Mouse (Mus musculus) neural tube, embryonic 15.5 days (tissue): Measurements from ENCODE around the gene Vps8. TPM values are rescaled to one million over a fixed set of nuclear protein-coding genes. Genes with fewer than 3 reads are reported as not detected.

Source experiments
- ATAC-seq: fragments of 200-750 bp; cut with Nextera tagmentation; 2 replicates; pipeline ENCODE4 v1.8.0; 2017; ENCODE audit warnings: mild to moderate bottlenecking, moderate TSS enrichment, moderate library complexity; ENCODE audit not compliant: low FRiP score
- H3K27ac ChIP-seq: fragments of 300-500 bp; sonication (generic); replicated peaks from 2 replicates; pipeline ENCODE4 v1.5.1; 2015; ENCODE audit warnings: mild to moderate bottlenecking, inconsistent platforms
- H3K27me3 ChIP-seq: fragments of 300-500 bp; sonication (generic); replicated peaks from 2 replicates; pipeline ENCODE4 v1.6.1; 2015; ENCODE audit warnings: inconsistent platforms
- H3K36me3 ChIP-seq: fragments of 300-500 bp; sonication (generic); 2 replicates; pipeline ENCODE4 v1.6.1; 2015; ENCODE audit warnings: inconsistent platforms
- H3K4me1 ChIP-seq: fragments of 300-500 bp; sonication (generic); 2 replicates; pipeline ENCODE4 v1.6.1; 2015; ENCODE audit warnings: inconsistent platforms
- H3K4me2 ChIP-seq: fragments of 300-500 bp; sonication (generic); 2 replicates; pipeline ENCODE4 v1.6.1; 2015; ENCODE audit warnings: inconsistent platforms, mild to moderate bottlenecking, moderate library complexity
- H3K4me3 ChIP-seq: fragments of 300-500 bp; sonication (generic); replicated peaks from 2 replicates; pipeline ENCODE4 v1.5.1; 2015; ENCODE audit warnings: mild to moderate bottlenecking, inconsistent platforms
- H3K9ac ChIP-seq: fragments of 300-500 bp; sonication (generic); replicated peaks from 2 replicates; pipeline ENCODE4 v1.6.1; 2015; ENCODE audit warnings: mild to moderate bottlenecking, inconsistent platforms
- H3K9me3 ChIP-seq: fragments of 300-500 bp; sonication (generic); replicated peaks from 2 replicates; pipeline ENCODE4 v1.6.1; 2016; ENCODE audit warnings: inconsistent platforms
- WGBS: fragments of 180-500 bp; shearing (Covaris S2); methylation state at CpG from one replicate; pipeline ENCODE4 v1.1.7; 2015; ENCODE audit warnings: mixed read lengths; 5-methylcytosine and 5-hydroxymethylcytosine counted together
- polyA plus RNA-seq: library from polyadenylated mRNA; unstranded; fragments of >200 nt; fragmentation: Nextera tagmentation; extraction: Ambion mirVana; gene quantifications from 2 replicates; pipeline ENCODE4 v1.2.1, GENCODE M21; 2015

The Vps8 gene
- polyA plus RNA-seq, 1 experiment from 2014 or later = 34.1 TPM

- no peak for ATAC-seq
- 89% methylated on average over 3 of the region's 3 CpGs for WGBS
These were observed 139.8 kb downstream of the Vps8 start for GRCm38 (mm10) chr16:21562625-21563300.

GRCm38 (mm10) chr16:21563322-21563721 is 140.4 kb downstream of the Vps8 start:
- Histone ChIP-seq H3K36me3 (peaks cover 14% of the 10 kb centered on the region), H3K27me3 (no peaks in the 10 kb centered on the region), H3K9ac (no peak overlapping the region), H3K4me1 (no peaks in the 10 kb centered on the region), H3K4me3 (no peak overlapping the region), H3K9me3 (no peaks in the 10 kb centered on the region), H3K27ac (no peak overlapping the region), H3K4me2 (no peak overlapping the region)
- ATAC-seq = no peak
- WGBS = 89% methylated on average over 6 of the region's 6 CpGs

More at GRCm38 (mm10) chr16:21562625-21563300, 139.8 kb downstream of the Vps8 start:
- no peaks in the 10 kb centered on the region for H3K9me3 ChIP-seq
- H3K4me1 ChIP-seq = no peaks in the 10 kb centered on the region
- H3K27me3 ChIP-seq = no peaks in the 10 kb centered on the region
- no peak overlapping the region for H3K4me3 ChIP-seq
- H3K36me3 ChIP-seq = peaks cover 9% of the 10 kb centered on the region
- H3K4me2 ChIP-seq = no peak overlapping the region
- H3K9ac ChIP-seq = no peak overlapping the region
- H3K27ac ChIP-seq = no peak overlapping the region

- Histone ChIP-seq H3K36me3 (peaks cover 10% of the 10 kb centered on the region), H3K4me1 (peaks cover 10% of the 10 kb centered on the region; the same call in 1 of the 2 replicates), H3K27me3 (no peaks in the 10 kb centered on the region), H3K9ac (no peak overlapping the region), H3K4me3 (no peak overlapping the region), H3K27ac (no peak overlapping the region), H3K4me2 (no peak overlapping the region), H3K9me3 (no peaks in the 10 kb centered on the region)
- no peak for ATAC-seq
- 93% methylated on average over 5 of the region's 5 CpGs for WGBS
These were observed 144.2 kb downstream of the Vps8 start for GRCm38 (mm10) chr16:21567093-21567492.

GRCm38 (mm10) chr16:21569952-21570351 is 147.0 kb downstream of the Vps8 start:
- H3K36me3 ChIP-seq = peaks cover 7% of the 10 kb centered on the region; the same call in 1 of the 2 replicates
- H3K9ac ChIP-seq = no peak overlapping the region
- H3K27ac ChIP-seq = no peak overlapping the region
- no peak for ATAC-seq
- H3K27me3 ChIP-seq = no peaks in the 10 kb centered on the region
- H3K4me1 ChIP-seq = peaks cover 10% of the 10 kb centered on the region; the same call in 1 of the 2 replicates
- no peaks in the 10 kb centered on the region for H3K9me3 ChIP-seq
- no peak overlapping the region for H3K4me2 ChIP-seq
- 84% methylated on average over 7 of the region's 7 CpGs for WGBS
- H3K4me3 ChIP-seq = no peak overlapping the region

GRCm38 (mm10) chr16:21570786-21571185 is 147.9 kb downstream of the Vps8 start:
- H3K9me3 ChIP-seq = no peaks in the 10 kb centered on the region
- H3K4me2 ChIP-seq = no peak overlapping the region
- H3K4me3 ChIP-seq = no peak overlapping the region
- H3K36me3 ChIP-seq = peaks cover 7% of the 10 kb centered on the region; the same call in 1 of the 2 replicates
- H3K4me1 ChIP-seq = peaks cover 12% of the 10 kb centered on the region; the same call in 1 of the 2 replicates
- no peak overlapping the region for H3K9ac ChIP-seq
- WGBS = 78% methylated on average over 5 of the region's 5 CpGs
- no peak overlapping the region for H3K27ac ChIP-seq
- no peaks in the 10 kb centered on the region for H3K27me3 ChIP-seq
- ATAC-seq = no peak; the same call in 1 of the 2 replicates

- Histone ChIP-seq H3K36me3 (peaks cover 3% of the 10 kb centered on the region; the same call in 1 of the 2 replicates), H3K27me3 (no peaks in the 10 kb centered on the region), H3K9ac (no peak overlapping the region), H3K4me1 (peaks cover 12% of the 10 kb centered on the region; the same call in 1 of the 2 replicates), H3K4me2 (no peak overlapping the region), H3K9me3 (no peaks in the 10 kb centered on the region), H3K4me3 (no peak overlapping the region), H3K27ac (peak overlapping the region; percentile 56)
- WGBS = 43% methylated on average over 10 of the region's 10 CpGs
- ATAC-seq = peak; percentile 69
These were observed 153.1 kb downstream of the Vps8 start for GRCm38 (mm10) chr16:21576000-21576420.

GRCm38 (mm10) chr16:21589110-21589509 is 166.2 kb downstream of the Vps8 start:
- Histone ChIP-seq H3K4me3 (no peak overlapping the region), H3K9me3 (no peaks in the 10 kb centered on the region), H3K4me2 (no peak overlapping the region), H3K27me3 (no peaks in the 10 kb centered on the region), H3K9ac (no peak overlapping the region), H3K27ac (no peak overlapping the region), H3K4me1 (peaks cover 2% of the 10 kb centered on the region; the same call in 1 of the 2 replicates), H3K36me3 (0 out of 2 replicates have a peak, but pooled peaks cover 3% of the 10 kb centered on the region)
- ATAC-seq = no peak
- WGBS = 81% methylated on average over 6 of the region's 6 CpGs

- H3K4me1 ChIP-seq = peaks cover 2% of the 10 kb centered on the region; the same call in 1 of the 2 replicates
- H3K4me2 ChIP-seq = no peak overlapping the region
- H3K27ac ChIP-seq = no peak overlapping the region
- no peak overlapping the region for H3K9ac ChIP-seq
- 63% methylated on average over 5 of the region's 5 CpGs for WGBS
- H3K27me3 ChIP-seq = no peaks in the 10 kb centered on the region
- no peaks in the 10 kb centered on the region for H3K9me3 ChIP-seq
- 0 out of 2 replicates have a peak, but pooled peaks cover 3% of the 10 kb centered on the region for H3K36me3 ChIP-seq
- H3K4me3 ChIP-seq = no peak overlapping the region
- no peak for ATAC-seq
These were observed 167.9 kb downstream of the Vps8 start for GRCm38 (mm10) chr16:21590806-21591205.

- no peaks in the 10 kb centered on the region for H3K9me3 ChIP-seq
- H3K27me3 ChIP-seq = no peaks in the 10 kb centered on the region
- no peak overlapping the region for H3K9ac ChIP-seq
- 0 out of 2 replicates have a peak, but pooled peaks cover 3% of the 10 kb centered on the region for H3K36me3 ChIP-seq
- H3K27ac ChIP-seq = no peak overlapping the region
- H3K4me1 ChIP-seq = peaks cover 2% of the 10 kb centered on the region; the same call in 1 of the 2 replicates
- 76% methylated on average over 2 of the region's 2 CpGs for WGBS
- no peak overlapping the region for H3K4me3 ChIP-seq
- ATAC-seq = no peak
- H3K4me2 ChIP-seq = no peak overlapping the region
These were observed 168.6 kb downstream of the Vps8 start for GRCm38 (mm10) chr16:21591511-21591910.

GRCm38 (mm10) chr16:21595539-21595938 is 172.6 kb downstream of the Vps8 start:
- no peak overlapping the region for H3K27ac ChIP-seq
- peaks cover 2% of the 10 kb centered on the region; the same call in 1 of the 2 replicates for H3K4me1 ChIP-seq
- 0 out of 2 replicates have a peak, but pooled peaks cover 3% of the 10 kb centered on the region for H3K36me3 ChIP-seq
- H3K4me3 ChIP-seq = no peak overlapping the region
- no peak overlapping the region for H3K9ac ChIP-seq
- 77% methylated on average over 6 of the region's 6 CpGs for WGBS
- H3K27me3 ChIP-seq = no peaks in the 10 kb centered on the region
- no peaks in the 10 kb centered on the region for H3K9me3 ChIP-seq
- H3K4me2 ChIP-seq = no peak overlapping the region
- no peak for ATAC-seq

GRCm38 (mm10) chr16:21604354-21604753 is 181.4 kb downstream of the Vps8 start:
- Histone ChIP-seq H3K27me3 (no peaks in the 10 kb centered on the region), H3K4me3 (no peak overlapping the region), H3K9me3 (no peaks in the 10 kb centered on the region), H3K36me3 (no peaks in the 10 kb centered on the region), H3K4me1 (peaks cover 22% of the 10 kb centered on the region), H3K9ac (no peak overlapping the region), H3K27ac (no peak overlapping the region), H3K4me2 (no peak overlapping the region)
- WGBS = 83% methylated on average over 6 of the region's 6 CpGs
- ATAC-seq = no peak
